Comparison of ENCODE assay signal across 20 mouse cellular contexts in genomic region chr16:58343921-58344320, GRCm38 (mm10).
"Had no signal": no experiment of that assay in that cellular context is flagged by ENCODE, and none has a peak within 500 bp of the region (broad histone marks: within the 10 kb centered on the region; RNA-seq: fewer than 3 reads in every experiment).

No protein-coding gene starts in this region.

- H3K27me3 ChIP-seq: lung, embryonic 15.5 days; megakaryocyte, embryonic 14.5 days; midbrain, embryonic 13.5 days; midbrain, embryonic 15.5 days; neural tube, embryonic 13.5 days; neural tube, embryonic 15.5 days had no signal

- DNase-seq: lung, adult 2 months; lung, postnatal 14 days; lung, postnatal 36 days; retina, postnatal 1 day; right cerebral cortex, adult 18-20 months; right cerebral cortex, postnatal 25 days; right cerebral cortex, postnatal 4 days; spleen, adult 18-20 months; thymus, adult 18-20 months; thymus, postnatal 14 days; thymus, postnatal 36 days had no signal

- H3K9me3 ChIP-seq: lung, embryonic 15.5 days; megakaryocyte, embryonic 14.5 days; midbrain, embryonic 13.5 days; midbrain, embryonic 15.5 days; neural tube, embryonic 13.5 days; neural tube, embryonic 15.5 days had no signal

- H3K4me1 ChIP-seq: lung, embryonic 15.5 days; megakaryocyte, embryonic 14.5 days; midbrain, embryonic 13.5 days; midbrain, embryonic 15.5 days; neural tube, embryonic 13.5 days; neural tube, embryonic 15.5 days had no signal

- H3K4me2 ChIP-seq: lung, embryonic 15.5 days; midbrain, embryonic 11.5 days; midbrain, embryonic 13.5 days; midbrain, embryonic 15.5 days; neural tube, embryonic 13.5 days; neural tube, embryonic 15.5 days had no signal

- ATAC-seq: lung, postnatal 0 days; midbrain, embryonic 13.5 days; midbrain, embryonic 15.5 days had no signal

- H3K9ac ChIP-seq: lung, embryonic 15.5 days; midbrain, embryonic 13.5 days; midbrain, embryonic 15.5 days; neural tube, embryonic 13.5 days; neural tube, embryonic 15.5 days had no signal

- H3K27ac ChIP-seq: lung, embryonic 15.5 days; macrophage; midbrain, embryonic 13.5 days; midbrain, embryonic 15.5 days; neural tube, embryonic 13.5 days; neural tube, embryonic 15.5 days had no signal

- H3K4me3 ChIP-seq: lung, embryonic 15.5 days; megakaryocyte, embryonic 14.5 days; midbrain, embryonic 13.5 days; midbrain, embryonic 15.5 days; neural tube, embryonic 13.5 days; neural tube, embryonic 15.5 days had no signal

- H3K36me3 ChIP-seq: lung, embryonic 15.5 days; midbrain, embryonic 13.5 days; midbrain, embryonic 15.5 days; neural tube, embryonic 13.5 days; neural tube, embryonic 15.5 days had no signal
